8 mouse cellular contexts compared by ENCODE assay signal in genomic region chr5:139150603-139151031, GRCm38 (mm10). TPM values are rescaled to one million over a fixed set of nuclear protein-coding genes. Genes with fewer than 3 reads are reported as not detected.
DNase-seq lines count a peak whose midpoint lies in the region; ATAC-seq and TF ChIP-seq lines count a peak whose summit lies in the region.

No protein-coding gene starts in this region.

- peak; percentile 5 for ATAC-seq in forebrain, embryonic 12.5 days (ENCODE audit: low FRiP score)
- peak; percentile 24 for ATAC-seq in midbrain, embryonic 12.5 days (ENCODE audit: low FRiP score, low read depth)

- no peaks in the 10 kb centered on the region for H3K9me3 ChIP-seq in forebrain, embryonic 12.5 days
- no peaks in the 10 kb centered on the region for H3K9me3 ChIP-seq in midbrain, embryonic 12.5 days

- H3K36me3 ChIP-seq in forebrain, embryonic 12.5 days (replicated peaks): peaks cover 35% of the 10 kb centered on the region
- peaks cover 36% of the 10 kb centered on the region for H3K36me3 ChIP-seq in midbrain, embryonic 12.5 days
- H3K36me3 ChIP-seq in testis, adult 2 months (ENCODE audit: control insufficient read depth, insufficient read depth, low read length): no peaks in the 10 kb centered on the region; the same call in 1 of the 2 replicates

- TF ChIP-seq POLR2A in lung, adult 2 months (IDR thresholded peaks at IDR 0.05; ENCODE audit: borderline replicate concordance, extremely low read depth, low read depth, low read length): no peak
- no peak for TF ChIP-seq POLR2A in bone marrow macrophage, adult 2 months (IDR thresholded peaks at IDR 0.05; ENCODE audit: borderline replicate concordance, low read depth, low read length)
- no peak for TF ChIP-seq POLR2A in testis, adult 2 months (IDR thresholded peaks at IDR 0.05; ENCODE audit: control insufficient read depth, low read depth, low read length)

- H3K4me1 ChIP-seq in lung, adult 2 months (ENCODE audit: control insufficient read depth, insufficient read depth, low read length): peaks cover 3% of the 10 kb centered on the region; the same call in 1 of the 2 replicates
- H3K4me1 ChIP-seq in bone marrow macrophage, adult 2 months (ENCODE audit: control insufficient read depth, insufficient read depth, low read length): peaks cover 11% of the 10 kb centered on the region
- peaks cover 17% of the 10 kb centered on the region for H3K4me1 ChIP-seq in forebrain, embryonic 12.5 days
- peaks cover 17% of the 10 kb centered on the region for H3K4me1 ChIP-seq in midbrain, embryonic 12.5 days
- H3K4me1 ChIP-seq in testis, adult 2 months (ENCODE audit: control insufficient read depth, insufficient read depth, low read length): peaks cover 6% of the 10 kb centered on the region

- peak overlapping the region; percentile 96 for H3K4me2 ChIP-seq in forebrain, embryonic 12.5 days
- peak overlapping the region; percentile 97 for H3K4me2 ChIP-seq in midbrain, embryonic 12.5 days (replicated peaks)

- TF ChIP-seq CTCF in lung, adult 2 months (IDR thresholded peaks at IDR 0.05; ENCODE audit: insufficient read depth, low read length): no peak
- TF ChIP-seq CTCF in bone marrow macrophage, adult 2 months (IDR thresholded peaks at IDR 0.05; ENCODE audit: low read depth, low read length): no peak
- no peak for TF ChIP-seq CTCF in testis, adult 2 months (IDR thresholded peaks at IDR 0.05; ENCODE audit: control insufficient read depth, insufficient read depth, insufficient replicate concordance, low read depth, low read length)

- WGBS in lung, adult 2 months: under 1% methylated on average over 45 of the region's 45 CpGs
- under 1% methylated on average over 45 of the region's 45 CpGs for WGBS in forebrain, embryonic 12.5 days
- WGBS in midbrain, embryonic 12.5 days: under 1% methylated on average over 44 of the region's 45 CpGs

- peak overlapping the region; percentile 88 for H3K9ac ChIP-seq in forebrain, embryonic 12.5 days
- peak overlapping the region; percentile 87 for H3K9ac ChIP-seq in midbrain, embryonic 12.5 days (replicated peaks)

- H3K27ac ChIP-seq in bone marrow macrophage, adult 2 months (ENCODE audit: insufficient read depth, low read depth, low read length): no peak overlapping the region
- peak overlapping the region; percentile 77 for H3K27ac ChIP-seq in forebrain, embryonic 12.5 days
- H3K27ac ChIP-seq in midbrain, embryonic 12.5 days (replicated peaks): peak overlapping the region; percentile 56
- H3K27ac ChIP-seq in testis, adult 2 months (ENCODE audit: control insufficient read depth, insufficient read depth, low read depth, low read length): peak overlapping the region; percentile 90

- peak overlapping the region; percentile 62 for H3K4me3 ChIP-seq in lung, adult 2 months (replicated peaks; ENCODE audit: extremely low read depth, low read depth, low read length)
- H3K4me3 ChIP-seq in bone marrow macrophage, adult 2 months (ENCODE audit: insufficient read depth, low read length): peak overlapping the region; percentile 92
- H3K4me3 ChIP-seq in forebrain, embryonic 12.5 days (replicated peaks): peak overlapping the region; percentile 100
- peak overlapping the region; percentile 98 for H3K4me3 ChIP-seq in midbrain, embryonic 12.5 days
- peak overlapping the region; percentile 97 for H3K4me3 ChIP-seq in testis, adult 2 months (ENCODE audit: control insufficient read depth, low read depth, low read length)

- peak; percentile 37 for DNase-seq in lung, adult 2 months
- no peak for DNase-seq in lung, postnatal 14 days
- peak; percentile 59 for DNase-seq in kidney, postnatal 14 days
- no peak for DNase-seq in ovary, postnatal 14 days (ENCODE audit: low spot score)

- no peaks in the 10 kb centered on the region for H3K27me3 ChIP-seq in forebrain, embryonic 12.5 days
- no peaks in the 10 kb centered on the region for H3K27me3 ChIP-seq in midbrain, embryonic 12.5 days
- no peaks in the 10 kb centered on the region for H3K27me3 ChIP-seq in testis, adult 2 months (ENCODE audit: control insufficient read depth, insufficient read depth, low read length)

RNA-seq across cellular contexts. Expression of gene Dnaaf5, which starts 0.6 kb away (rescaled TPM):
- polyA plus RNA-seq in lung, adult 2 months (2012; rRNA removed): 24.5 and 25.6 TPM in 2 replicates
- 6.2 and 7.5 TPM in 2 replicates for polyA plus RNA-seq in bone marrow macrophage, adult 2 months (2012; ENCODE audit: insufficient read depth, insufficient read length, missing spikeins)
- 5.9 and 7.5 TPM in 2 replicates for polyA plus RNA-seq in forebrain, embryonic 12.5 days (2016; fragmentation: Nextera tagmentation; extraction: Ambion mirVana)
- 6.7 and 6.9 TPM in 2 replicates for polyA plus RNA-seq in midbrain, embryonic 12.5 days (2016; fragmentation: Nextera tagmentation; extraction: Ambion mirVana)
- polyA plus RNA-seq in testis, adult 2 months (2012; rRNA removed): 35.5 and 40.4 TPM in 2 replicates

RNA-seq across cellular contexts. Expression of gene Prkar1b, which starts 0.8 kb away (rescaled TPM):
- polyA plus RNA-seq in lung, adult 2 months (2012; rRNA removed): 18.8 and 19.5 TPM in 2 replicates
- 2.1 and 2.5 TPM in 2 replicates for polyA plus RNA-seq in bone marrow macrophage, adult 2 months (2012; ENCODE audit: insufficient read depth, insufficient read length, missing spikeins)
- polyA plus RNA-seq in forebrain, embryonic 12.5 days (2016; fragmentation: Nextera tagmentation; extraction: Ambion mirVana): 35.2 and 37.0 TPM in 2 replicates
- 45.5 and 50.4 TPM in 2 replicates for polyA plus RNA-seq in midbrain, embryonic 12.5 days (2016; fragmentation: Nextera tagmentation; extraction: Ambion mirVana)
- polyA plus RNA-seq in testis, adult 2 months (2012; rRNA removed): 5.4 and 6.9 TPM in 2 replicates

RNA-seq across cellular contexts. Expression of gene Sun1, which starts 49.8 kb away (rescaled TPM):
- polyA plus RNA-seq in lung, adult 2 months (2012; rRNA removed): 48.5 and 57.9 TPM in 2 replicates
- 21.8 and 25.2 TPM in 2 replicates for polyA plus RNA-seq in bone marrow macrophage, adult 2 months (2012; ENCODE audit: insufficient read depth, insufficient read length, missing spikeins)
- 53.1 and 59.3 TPM in 2 replicates for polyA plus RNA-seq in forebrain, embryonic 12.5 days (2016; fragmentation: Nextera tagmentation; extraction: Ambion mirVana)
- 48.1 and 53.1 TPM in 2 replicates for polyA plus RNA-seq in midbrain, embryonic 12.5 days (2016; fragmentation: Nextera tagmentation; extraction: Ambion mirVana)
- polyA plus RNA-seq in testis, adult 2 months (2012; rRNA removed): 114 and 125 TPM in 2 replicates

Comparison
In these comparisons a context has a peak if more than half of its experiments do, and no peak if none do; other contexts are left out.
1. DNase-seq: peak in lung, adult 2 months (single experiment) and kidney, postnatal 14 days (single experiment); none in lung, postnatal 14 days (single experiment) and ovary, postnatal 14 days (single experiment).
2. Peak in every context shown above with its lines, with median percentiles within 50 percentile points of each other: H3K4me3 ChIP-seq.